Mouse (Mus musculus) small intestine, adult 2 months (tissue): Measurements from ENCODE around the gene Acot6. TPM values are rescaled to one million over a fixed set of nuclear protein-coding genes. Genes with fewer than 3 reads are reported as not detected.
"Not testable (repeated sequence)": the region's sequence is repeated elsewhere in the genome, so short reads cannot be mapped to it uniquely, and the experiment has no call there.

Experiments used
- H3K27ac ChIP-seq: fragments of 200-500 bp; 2 replicates; pipeline ENCODE4 v1.5.1; 2012; ENCODE audit warnings: low read depth, low read length, control low read depth, inconsistent platforms; ENCODE audit not compliant: insufficient read depth
- H3K27me3 ChIP-seq: fragments of 200-500 bp; 2 replicates; pipeline ENCODE4 v1.6.1; 2012; ENCODE audit warnings: mild to moderate bottlenecking, moderate library complexity, low read length, inconsistent platforms; ENCODE audit not compliant: control insufficient read depth, insufficient read depth
- H3K36me3 ChIP-seq: fragments of 200-500 bp; 2 replicates; pipeline ENCODE4 v1.6.1; 2012; ENCODE audit warnings: mild to moderate bottlenecking, low read length, control low read depth, inconsistent platforms; ENCODE audit not compliant: control insufficient read depth, insufficient read depth
- H3K4me1 ChIP-seq: fragments of 200-500 bp; 2 replicates; pipeline ENCODE4 v1.6.1; 2012; ENCODE audit warnings: low read length, inconsistent platforms, mixed read lengths; ENCODE audit not compliant: control insufficient read depth, insufficient read depth, insufficient read length
- H3K4me3 ChIP-seq: fragments of 200-500 bp; 2 replicates; pipeline ENCODE4 v1.5.1; 2012; ENCODE audit warnings: low read depth, mild to moderate bottlenecking, control low read depth, inconsistent platforms, low read length, moderate library complexity
- CTCF ChIP-seq: fragments of 200-500 bp; IDR thresholded peaks from 2 replicates; pipeline ENCODE4 v1.5.1; 2012; ENCODE audit warnings: low read depth, mild to moderate bottlenecking, control low read depth, inconsistent platforms, low read length, moderate library complexity, mixed read lengths; ENCODE audit not compliant: insufficient replicate concordance, insufficient read length; ENCODE audit errors: extremely low read depth
- POLR2A ChIP-seq: fragments of 200-500 bp; IDR thresholded peaks from 2 replicates; pipeline ENCODE4 v1.6.1; 2012; ENCODE audit warnings: low read depth, mild to moderate bottlenecking, control low read depth, inconsistent platforms, low read length, moderate library complexity
- WGBS: fragments of 180-500 bp; shearing (Covaris S2); methylation state at CpG from one replicate; pipeline ENCODE4 v1.1.7; 2018; 5-methylcytosine and 5-hydroxymethylcytosine counted together
- polyA plus RNA-seq: library from polyadenylated mRNA; depleted of rRNA; stranded (reverse); fragments of >200 nt; gene quantifications from 2 replicates; pipeline ENCODE4 v1.2.3, GENCODE M21; 2012

Acot6 gene
- polyA plus RNA-seq, 1 experiment, result 0.77 TPM

DNA sequence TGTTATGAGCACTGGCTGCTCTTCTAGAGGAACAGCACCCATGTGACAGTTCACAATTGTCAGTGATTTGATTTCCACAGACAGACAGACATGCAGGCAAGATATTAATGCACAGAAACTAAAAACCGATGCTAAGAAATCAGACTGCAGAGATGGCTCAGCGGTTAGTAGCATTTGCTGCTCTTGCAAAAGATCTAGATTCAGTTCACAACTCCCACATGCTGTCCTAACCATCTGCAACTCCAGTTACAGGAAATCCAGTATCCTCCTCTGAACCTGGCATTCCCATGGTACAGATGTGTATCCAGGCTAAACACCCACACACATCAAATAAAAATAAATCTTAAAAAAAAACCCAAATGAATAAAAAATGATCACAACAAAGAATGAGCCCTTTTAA is 28.8 kb upstream of the Acot6 start:
- 91% methylated on average over 2 of the region's 2 CpGs for WGBS
- no peak overlapping the region for H3K4me3 ChIP-seq
- H3K4me1 ChIP-seq, result no peaks in the 10 kb centered on the region
- no peak overlapping the region for H3K27ac ChIP-seq
- no peak for TF ChIP-seq CTCF
- no peak for TF ChIP-seq POLR2A
- H3K36me3 ChIP-seq, result no peaks in the 10 kb centered on the region
- no peaks in the 10 kb centered on the region for H3K27me3 ChIP-seq

DNA sequence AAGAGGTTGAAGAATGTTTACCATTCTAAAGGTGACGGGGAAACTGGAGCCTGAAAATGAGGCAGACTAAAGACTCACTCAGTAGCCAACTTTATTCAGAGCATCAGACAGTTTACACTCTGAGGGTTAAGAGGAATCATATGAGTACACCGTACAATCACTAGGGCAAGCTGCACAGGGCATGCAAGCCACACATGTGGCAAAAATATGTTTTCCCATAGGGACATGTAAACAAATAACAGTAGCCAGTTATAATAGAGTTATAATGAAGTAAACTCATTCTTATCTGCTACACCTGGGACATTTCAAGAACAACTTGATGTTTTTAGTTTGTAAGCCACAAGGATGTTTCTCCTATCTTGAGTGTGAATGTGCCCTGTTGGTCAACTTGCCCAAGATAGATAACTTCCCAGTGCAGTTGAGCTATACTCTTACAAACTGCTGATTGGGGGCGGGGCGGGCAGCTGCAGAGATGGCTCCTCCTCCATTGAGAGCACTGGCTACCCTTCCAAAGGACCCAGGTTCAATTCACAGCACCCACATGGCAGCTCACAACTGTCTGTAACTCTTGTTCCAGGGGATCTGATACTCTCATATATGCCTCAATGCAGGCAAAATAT is 23.0 kb upstream of the Acot6 start:
- no peak for TF ChIP-seq POLR2A
- TF ChIP-seq CTCF, result no peak
- H3K27ac ChIP-seq, result no peak overlapping the region
- WGBS, result 91% methylated on average over 4 of the region's 4 CpGs
- H3K27me3 ChIP-seq, result no peaks in the 10 kb centered on the region
- H3K36me3 ChIP-seq, result no peaks in the 10 kb centered on the region
- no peak overlapping the region for H3K4me3 ChIP-seq
- H3K4me1 ChIP-seq, result no peaks in the 10 kb centered on the region

DNA sequence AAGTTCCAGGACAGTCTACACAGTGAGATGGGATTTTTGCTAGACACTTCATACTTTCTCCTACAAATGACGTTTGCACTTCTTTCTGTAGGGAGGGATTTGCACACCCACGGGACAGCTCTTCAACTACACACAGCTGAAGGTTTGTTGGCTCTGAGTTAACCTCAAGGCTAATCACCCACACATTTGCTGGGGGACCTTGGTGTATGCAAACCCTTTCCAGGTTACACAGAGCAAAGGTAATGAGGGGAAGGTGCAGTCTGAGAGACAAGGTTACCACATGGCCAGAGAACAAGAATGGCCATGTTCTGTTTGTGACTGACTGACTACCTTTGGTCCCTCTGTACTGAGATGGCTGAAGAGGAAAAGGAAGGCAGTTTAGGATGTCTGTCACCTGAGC is 16.6 kb upstream of the Acot6 start:
- Histone ChIP-seq H3K4me3 (no peak overlapping the region), H3K27ac (no peak overlapping the region), H3K27me3 (no peaks in the 10 kb centered on the region), H3K4me1 (peaks cover 3% of the 10 kb centered on the region; the same call in 1 of the 2 replicates), H3K36me3 (no peaks in the 10 kb centered on the region)
- WGBS, result 61% methylated on average over 2 of the region's 2 CpGs
- TF ChIP-seq POLR2A, result no peak
- no peak for TF ChIP-seq CTCF

DNA sequence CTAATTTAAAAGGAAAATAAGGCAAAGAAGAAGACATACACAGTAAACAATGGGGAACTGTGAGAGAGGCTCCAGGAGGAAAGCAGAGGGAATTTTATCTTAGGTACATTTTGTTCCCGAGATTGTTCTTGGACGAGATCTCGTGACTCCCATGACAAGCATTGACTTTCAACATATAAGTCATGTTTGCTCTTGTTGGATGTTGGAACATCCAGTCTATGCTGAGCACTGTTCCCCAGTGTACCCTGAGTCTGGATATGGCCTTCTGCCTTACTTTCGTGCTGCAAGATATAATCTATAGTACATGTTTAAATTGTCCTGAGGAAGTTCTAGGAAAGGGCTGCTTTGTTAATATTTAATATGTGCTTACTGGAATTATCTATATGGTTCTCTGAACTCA is 15.9 kb upstream of the Acot6 start:
- WGBS, result 36% methylated on average over 4 of the region's 4 CpGs
- Histone ChIP-seq H3K4me3 (no peak overlapping the region), H3K36me3 (no peaks in the 10 kb centered on the region), H3K27me3 (no peaks in the 10 kb centered on the region), H3K4me1 (peaks cover 3% of the 10 kb centered on the region; the same call in 1 of the 2 replicates), H3K27ac (no peak overlapping the region)
- no peak for TF ChIP-seq POLR2A
- no peak for TF ChIP-seq CTCF

DNA sequence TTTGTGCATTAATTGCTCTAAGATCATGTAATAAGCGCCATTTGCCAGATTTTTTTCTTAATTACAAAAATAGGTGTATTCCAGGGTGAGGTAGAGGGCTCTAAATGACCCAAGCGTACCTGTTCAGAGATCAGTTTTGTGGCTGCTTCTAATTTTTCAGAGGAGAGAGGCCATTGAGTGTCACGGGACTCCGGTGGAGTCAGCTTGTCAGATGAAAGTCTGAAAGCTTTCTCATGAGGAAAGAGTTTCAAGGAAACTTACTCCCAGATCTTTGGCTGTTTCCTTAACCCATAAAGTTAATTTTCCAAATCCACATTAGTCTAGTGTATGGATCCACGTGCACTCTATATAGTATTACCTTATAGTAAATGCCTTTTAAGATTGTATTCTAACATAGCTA is 5.8 kb upstream of the Acot6 start:
- 91% methylated on average over 5 of the region's 5 CpGs for WGBS
- H3K4me3 ChIP-seq, result not testable (repeated sequence)

DNA sequence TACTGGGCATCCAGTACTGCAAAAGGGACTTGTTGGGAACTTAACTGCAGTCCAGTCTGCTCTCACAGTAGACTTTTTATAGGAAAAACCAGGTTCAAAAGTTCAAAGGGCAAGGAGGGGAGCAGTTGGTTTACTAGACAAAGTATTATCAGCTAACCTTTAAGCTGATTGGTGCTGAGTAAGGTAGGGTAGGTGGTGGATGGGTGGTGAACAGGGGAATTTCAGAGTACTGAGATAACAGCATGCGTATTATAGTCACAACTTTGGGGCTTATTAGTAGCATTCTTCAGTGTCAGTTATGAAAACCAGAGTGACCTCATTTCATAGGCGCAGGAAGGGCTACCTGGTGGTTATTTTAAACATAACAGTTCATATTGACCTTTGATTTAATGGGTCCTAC is 849 bp upstream of the Acot6 start:
- no peak overlapping the region for H3K27ac ChIP-seq
- no peak overlapping the region for H3K4me3 ChIP-seq
- WGBS, result 69% methylated on average over 2 of the region's 2 CpGs
- TF ChIP-seq CTCF, result no peak
- H3K4me1 ChIP-seq, result peaks cover 2% of the 10 kb centered on the region; the same call in 1 of the 2 replicates
- H3K27me3 ChIP-seq, result no peaks in the 10 kb centered on the region
- no peaks in the 10 kb centered on the region for H3K36me3 ChIP-seq

More for the DNA sequence above, 5.8 kb upstream of the Acot6 start:
- not testable (repeated sequence) for H3K27ac ChIP-seq, H3K36me3 ChIP-seq, H3K4me1 ChIP-seq, H3K27me3 ChIP-seq

DNA sequence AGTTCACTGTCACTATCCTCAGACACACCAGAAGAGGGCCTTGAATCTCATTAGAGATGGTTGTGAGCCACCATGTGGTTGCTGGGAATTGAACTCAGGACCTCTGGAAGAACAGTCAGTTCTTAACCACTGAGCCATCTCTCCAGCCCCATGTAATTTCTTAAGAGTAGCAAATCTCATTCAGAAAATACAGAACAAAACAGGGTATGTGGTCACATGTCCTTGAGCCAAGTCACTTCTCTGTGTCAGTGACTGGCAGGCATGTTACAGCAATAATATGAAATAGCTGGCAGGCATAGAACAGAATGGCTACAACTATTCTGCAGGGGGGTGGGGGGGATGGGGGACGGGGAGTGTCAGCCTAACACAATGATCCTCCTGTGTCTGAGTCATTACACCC is 383 bp upstream of the Acot6 start:
- TF ChIP-seq CTCF (no peak), POLR2A (no peak)

DNA sequence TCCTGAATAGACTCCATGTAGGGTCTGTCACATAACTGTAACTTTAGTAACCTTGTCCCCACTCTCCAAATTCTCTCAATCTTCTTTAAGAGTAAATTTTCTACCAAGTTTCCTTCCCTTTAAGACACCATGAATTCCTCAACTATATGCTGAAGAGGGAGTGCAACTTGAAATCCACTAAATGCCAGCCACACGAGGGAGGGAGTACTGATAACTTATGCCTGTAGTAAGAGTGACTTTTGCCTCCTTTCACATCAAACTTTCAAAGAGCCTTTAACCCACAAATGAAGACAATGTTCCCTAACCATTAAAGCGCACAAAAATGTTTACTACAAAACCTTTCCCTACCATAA is 1.0 kb downstream of the Acot6 start:
- H3K27ac ChIP-seq, result no peak overlapping the region
- no peaks in the 10 kb centered on the region for H3K36me3 ChIP-seq
- peak overlapping the region; percentile 78 for H3K4me3 ChIP-seq
- H3K27me3 ChIP-seq, result no peaks in the 10 kb centered on the region
- H3K4me1 ChIP-seq, result peaks cover 2% of the 10 kb centered on the region; the same call in 1 of the 2 replicates
- no peak for TF ChIP-seq POLR2A
- no peak for TF ChIP-seq CTCF
- 47% methylated on average over 2 of the region's 2 CpGs for WGBS

More for the DNA sequence above, 383 bp upstream of the Acot6 start:
- no peak overlapping the region for H3K4me3 ChIP-seq
- 38% methylated on average over 1 of the region's 1 CpGs for WGBS
- no peaks in the 10 kb centered on the region for H3K36me3 ChIP-seq
- H3K27me3 ChIP-seq, result no peaks in the 10 kb centered on the region
- no peak overlapping the region for H3K27ac ChIP-seq
- peaks cover 2% of the 10 kb centered on the region; the same call in 1 of the 2 replicates for H3K4me1 ChIP-seq
